Mouse (Mus musculus): ENCODE results near the gene Bad.

Gene Bad

GRCm38 (mm10) chr19:6914540-6914939, 27.1 kb upstream of the Bad start:
- DNase-seq (ENCODE audit: low spot score in 2 of 2), result no peak

- no peak for DNase-seq (ENCODE audit: low spot score in 2 of 2)
These were observed 26.4 kb upstream of the Bad start for GRCm38 (mm10) chr19:6915276-6915675.

- DNase-seq (ENCODE audit: low spot score in 2 of 2), result no peak
These were observed 25.2 kb upstream of the Bad start for GRCm38 (mm10) chr19:6916496-6916895.

GRCm38 (mm10) chr19:6918321-6918720, 23.3 kb upstream of the Bad start:
- DNase-seq (ENCODE audit: low spot score in 2 of 2), result no peak

- DNase-seq (ENCODE audit: low spot score in 2 of 2), result no peak
These were observed 22.2 kb upstream of the Bad start for GRCm38 (mm10) chr19:6919431-6919830.

- peak in 1 of 2 experiments; percentile 47 for DNase-seq (ENCODE audit: low spot score in 2 of 2)
These were observed 21.6 kb upstream of the Bad start for GRCm38 (mm10) chr19:6919876-6920740.

- peak; percentile 59 to 72 for DNase-seq (ENCODE audit: low spot score in 2 of 2)
These were observed 20.7 kb upstream of the Bad start for GRCm38 (mm10) chr19:6920741-6921636.

- peak; percentile 100 for DNase-seq (ENCODE audit: low spot score in 2 of 2)
These were observed 19.8 kb upstream of the Bad start, which contains the start of gene Esrra for GRCm38 (mm10) chr19:6921647-6922567. Gene Esrra (minus strand): TSS chr19:6921813.

GRCm38 (mm10) chr19:6922901-6923735, 18.5 kb upstream of the Bad start:
- no peak for DNase-seq (ENCODE audit: low spot score in 2 of 2)

GRCm38 (mm10) chr19:6924461-6925306, 17.0 kb upstream of the Bad start:
- peak; percentile 69 to 80 for DNase-seq (ENCODE audit: low spot score in 2 of 2)

- no peak for DNase-seq (ENCODE audit: low spot score in 2 of 2)
These were observed 16.4 kb upstream of the Bad start, which contains the start of gene Catsperz for GRCm38 (mm10) chr19:6925307-6925573. Gene Catsperz (minus strand): TSS chr19:6925380.

- no peak for DNase-seq (ENCODE audit: low spot score in 2 of 2)
These were observed 15.9 kb upstream of the Bad start for GRCm38 (mm10) chr19:6925611-6926329.

- DNase-seq (ENCODE audit: low spot score in 2 of 2), result no peak
These were observed 15.0 kb upstream of the Bad start for GRCm38 (mm10) chr19:6926559-6927255.

- DNase-seq (ENCODE audit: low spot score in 2 of 2), result no peak
These were observed 13.6 kb upstream of the Bad start for GRCm38 (mm10) chr19:6928080-6928479.

- no peak for DNase-seq (ENCODE audit: low spot score in 2 of 2)
These were observed 10.7 kb upstream of the Bad start for GRCm38 (mm10) chr19:6931002-6931401.

GRCm38 (mm10) chr19:6932018-6932417, 9.6 kb upstream of the Bad start:
- no peak for DNase-seq (ENCODE audit: low spot score in 2 of 2)

- no peak for DNase-seq (ENCODE audit: low spot score in 2 of 2)
These were observed 8.6 kb upstream of the Bad start for GRCm38 (mm10) chr19:6933102-6933435.

- no peak for DNase-seq (ENCODE audit: low spot score in 2 of 2)
These were observed 8.0 kb upstream of the Bad start for GRCm38 (mm10) chr19:6933436-6934194.
